In the genomic region with DNA sequence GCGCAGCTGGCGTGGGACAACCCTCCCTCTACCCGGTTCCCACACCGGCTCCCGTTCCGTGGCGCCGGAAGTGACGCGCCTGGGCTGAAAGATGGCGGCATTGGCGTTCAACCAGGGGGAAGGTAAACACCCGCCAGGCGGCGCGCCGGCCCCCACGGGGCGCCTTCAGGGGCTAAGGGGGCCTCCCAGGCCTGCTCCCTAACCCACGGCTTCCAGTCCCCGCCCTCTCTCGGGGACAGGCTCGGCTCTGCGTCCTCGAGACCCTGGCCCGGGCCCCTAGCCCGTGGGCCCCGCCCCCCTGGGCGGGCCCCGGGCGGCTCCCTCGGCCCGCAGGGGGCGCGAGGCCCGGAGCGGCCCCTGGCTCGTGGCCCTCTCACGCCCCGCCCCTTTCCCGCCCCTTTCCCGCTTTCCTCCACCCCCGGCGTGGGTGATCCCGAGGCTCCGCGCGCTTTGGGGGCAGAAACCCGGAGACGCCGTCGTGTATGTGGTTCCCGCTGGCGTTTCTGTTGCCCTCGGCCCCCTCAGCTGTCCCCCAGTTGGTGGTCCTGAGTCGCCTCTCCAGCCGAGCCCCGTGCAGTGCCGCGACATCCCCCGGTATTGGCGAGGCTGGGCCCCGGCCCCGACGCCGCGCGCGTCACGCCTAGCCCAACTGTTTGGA, we compare ENCODE assay signal across 8 mouse cellular contexts. TPM values are rescaled to one million over a fixed set of nuclear protein-coding genes. Genes with fewer than 3 reads are reported as not detected.
DNase-seq lines count a peak whose midpoint lies in the region; ATAC-seq and TF ChIP-seq lines count a peak whose summit lies in the region.

A gene (plus strand): TSS at position 68 of the 658 bp plus-strand sequence.

- peak within 1 kb of the TSS; percentile 78 for H3K9ac ChIP-seq in embryonic facial prominence, embryonic 14.5 days (ENCODE audit: low read depth, low read length)
- peak within 1 kb of the TSS; percentile 67 for H3K9ac ChIP-seq in limb, embryonic 12.5 days (replicated peaks)
- H3K9ac ChIP-seq in midbrain, embryonic 14.5 days (replicated peaks; ENCODE audit: low read length), result peak within 1 kb of the TSS; percentile 58

- H3K27ac ChIP-seq in bone marrow, adult 2 months (ENCODE audit: control insufficient read depth, insufficient read depth, low read depth, low read length, poor library complexity), result peak within 1 kb of the TSS; percentile 96
- peak within 1 kb of the TSS; percentile 87 for H3K27ac ChIP-seq in embryonic facial prominence, embryonic 14.5 days (replicated peaks; ENCODE audit: low read depth, low read length)
- peak within 1 kb of the TSS; percentile 91 for H3K27ac ChIP-seq in limb, embryonic 12.5 days
- peak within 1 kb of the TSS; percentile 88 for H3K27ac ChIP-seq in midbrain, embryonic 14.5 days (replicated peaks; ENCODE audit: low read depth, low read length)

- peak; percentile 43; the same call in 1 of the 2 replicates for TF ChIP-seq POLR2A in bone marrow, adult 2 months (IDR thresholded peaks at IDR 0.05; ENCODE audit: borderline replicate concordance, control insufficient read depth, low read depth, low read length)

- H3K4me3 ChIP-seq in bone marrow, adult 2 months (replicated peaks; ENCODE audit: control insufficient read depth, low read depth, low read length), result peak within 1 kb of the TSS; percentile 86
- H3K4me3 ChIP-seq in embryonic facial prominence, embryonic 14.5 days (ENCODE audit: low read depth, low read length), result peak within 1 kb of the TSS; percentile 61
- peak within 1 kb of the TSS; percentile 59 for H3K4me3 ChIP-seq in limb, embryonic 12.5 days (replicated peaks)
- peak within 1 kb of the TSS; percentile 53 for H3K4me3 ChIP-seq in midbrain, embryonic 14.5 days (replicated peaks; ENCODE audit: low read depth, low read length)

- 6% methylated on average over 48 of the region's 70 CpGs for WGBS in bone marrow, adult 2 months
- WGBS in embryonic facial prominence, embryonic 14.5 days, result 16% methylated on average over 15 of the region's 70 CpGs
- 5% methylated on average over 47 of the region's 70 CpGs for WGBS in limb, embryonic 12.5 days
- WGBS in midbrain, embryonic 14.5 days, result 10% methylated on average over 58 of the region's 70 CpGs

- peak; percentile 89 for DNase-seq in A20 (ENCODE audit: low read depth, low spot score)
- DNase-seq in embryonic facial prominence, embryonic 14.5 days (ENCODE audit: low spot score), result peak; percentile 90
- DNase-seq in heart, adult 8-10 months (ENCODE audit: low spot score), result peak; percentile 77
- DNase-seq in kidney, adult 8-10 months, result peak; percentile 77 to 81
- DNase-seq in midbrain, embryonic 14.5 days, result peak; percentile 89
- DNase-seq in spleen, adult 12 weeks (ENCODE audit: low spot score), result peak; percentile 76

- H3K4me1 ChIP-seq in bone marrow, adult 2 months (ENCODE audit: control insufficient read depth, insufficient read depth, low read length), result no peaks in the 10 kb centered on the region
- H3K4me1 ChIP-seq in embryonic facial prominence, embryonic 14.5 days (ENCODE audit: control insufficient read depth, insufficient read depth, low read length), result no peaks in the 10 kb centered on the region
- H3K4me1 ChIP-seq in limb, embryonic 12.5 days (replicated peaks), result no peaks in the 10 kb centered on the region
- H3K4me1 ChIP-seq in midbrain, embryonic 14.5 days (ENCODE audit: control insufficient read depth, insufficient read depth, low read length), result no peaks in the 10 kb centered on the region

- H3K4me2 ChIP-seq in embryonic facial prominence, embryonic 14.5 days (ENCODE audit: low read depth, low read length), result peak within 1 kb of the TSS; percentile 58
- peak within 1 kb of the TSS; percentile 55 for H3K4me2 ChIP-seq in limb, embryonic 12.5 days
- H3K4me2 ChIP-seq in midbrain, embryonic 14.5 days (ENCODE audit: low read length), result peak within 1 kb of the TSS; percentile 55

- no peak for TF ChIP-seq CTCF in bone marrow, adult 2 months (IDR thresholded peaks at IDR 0.05; ENCODE audit: control insufficient read depth, insufficient read depth, low read length)

- peaks cover 59% of the 10 kb centered on the region for H3K27me3 ChIP-seq in embryonic facial prominence, embryonic 14.5 days (replicated peaks; ENCODE audit: control insufficient read depth, insufficient read depth, low read length)
- H3K27me3 ChIP-seq in limb, embryonic 12.5 days, result peaks cover 55% of the 10 kb centered on the region
- H3K27me3 ChIP-seq in midbrain, embryonic 14.5 days (ENCODE audit: control insufficient read depth, insufficient read depth, low read length), result peaks cover 40% of the 10 kb centered on the region

- ATAC-seq in embryonic facial prominence, embryonic 14.5 days (ENCODE audit: low read depth), result peak; percentile 96
- ATAC-seq in limb, embryonic 12.5 days (ENCODE audit: insufficient number of reproducible peaks, insufficient read depth, low FRiP score, low TSS enrichment, low read depth), result peak; percentile 97
- ATAC-seq in midbrain, embryonic 14.5 days (ENCODE audit: low FRiP score, low TSS enrichment), result peak; percentile 93

- H3K9me3 ChIP-seq in embryonic facial prominence, embryonic 14.5 days (ENCODE audit: control insufficient read depth, low read length), result no peaks in the 10 kb centered on the region
- H3K9me3 ChIP-seq in limb, embryonic 12.5 days, result no peaks in the 10 kb centered on the region
- no peaks in the 10 kb centered on the region for H3K9me3 ChIP-seq in midbrain, embryonic 14.5 days (ENCODE audit: control insufficient read depth, low read length)

- no peaks in the 10 kb centered on the region for H3K36me3 ChIP-seq in embryonic facial prominence, embryonic 14.5 days (ENCODE audit: control insufficient read depth, insufficient read depth, low read length)
- H3K36me3 ChIP-seq in limb, embryonic 12.5 days, result no peaks in the 10 kb centered on the region
- no peaks in the 10 kb centered on the region for H3K36me3 ChIP-seq in midbrain, embryonic 14.5 days (ENCODE audit: control insufficient read depth, insufficient read depth, low read length)

RNA-seq across cellular contexts. Expression of the gene that starts here (rescaled TPM):
- 0.88 and 5.4 TPM in 2 replicates for polyA plus RNA-seq in bone marrow, adult 2 months (2011; ENCODE audit: insufficient read depth, insufficient read length, low replicate concordance, missing spikeins)
- 9.9 and 10.5 TPM in 2 replicates for polyA plus RNA-seq in embryonic facial prominence, embryonic 14.5 days (2014; fragmentation: Nextera tagmentation; extraction: Ambion mirVana)
- total RNA-seq in heart, adult 8-10 months (2022), result 1 to 10 TPM; 5.7 to 7.5 (median 6.7) TPM
- polyA plus RNA-seq in limb, embryonic 12.5 days (2016; fragmentation: Nextera tagmentation; extraction: Ambion mirVana), result 8.1 and 10.4 TPM in 2 replicates
- 14.9 and 15.1 TPM in 2 replicates for polyA plus RNA-seq in midbrain, embryonic 14.5 days (2014; fragmentation: Nextera tagmentation; extraction: Ambion mirVana)

Comparison
In these comparisons a context has a peak if more than half of its experiments do, and no peak if none do; other contexts are left out.
1. Peak in every context shown above with its lines: DNase-seq, ATAC-seq, H3K4me3 ChIP-seq and H3K27ac ChIP-seq.